Mouse (Mus musculus): ENCODE results near the gene Mpp5. TPM values are rescaled to one million over a fixed set of nuclear protein-coding genes. Genes with fewer than 3 reads are reported as not detected.
A peak's percentile ranks its signal among the peaks of the same experiment; 100 is the strongest.

The Mpp5 gene
- polyA plus RNA-seq, 1 experiment from 2014 or later: 26.1 TPM

- no peak for ATAC-seq (ENCODE audit: borderline replicate concordance, extremely low read depth, low FRiP score, low TSS enrichment)
- Histone ChIP-seq H3K4me1 (0 out of 2 replicates have a peak, but pooled peaks cover 8% of the 10 kb centered on the region), H3K27me3 (no peaks in the 10 kb centered on the region), H3K4me2 (0 out of 2 replicates have a peak overlapping the region, but pooled peaks have one; percentile 13), H3K9me3 (no peaks in the 10 kb centered on the region), H3K4me3 (no peak overlapping the region), H3K27ac (peak overlapping the region; percentile 47), H3K36me3 (no peaks in the 10 kb centered on the region), H3K9ac (no peak overlapping the region)
- 41% methylated on average over 2 of the region's 2 CpGs for WGBS
Measured at GRCm38 (mm10) chr12:78777916-78778315, 29.2 kb downstream of the Mpp5 start.

- no peaks in the 10 kb centered on the region for H3K9me3 ChIP-seq
- 0 out of 2 replicates have a peak, but pooled peaks cover 8% of the 10 kb centered on the region for H3K4me1 ChIP-seq
- H3K9ac ChIP-seq: no peak overlapping the region
- WGBS: 60% methylated on average over 4 of the region's 4 CpGs
- H3K4me2 ChIP-seq: no peak overlapping the region
- no peak overlapping the region for H3K4me3 ChIP-seq
- H3K36me3 ChIP-seq: no peaks in the 10 kb centered on the region
- ATAC-seq (ENCODE audit: borderline replicate concordance, extremely low read depth, low FRiP score, low TSS enrichment): no peak
- no peaks in the 10 kb centered on the region for H3K27me3 ChIP-seq
- peak overlapping the region; percentile 47; the same call in 1 of the 2 replicates for H3K27ac ChIP-seq
Measured at GRCm38 (mm10) chr12:78778423-78779067, 29.8 kb downstream of the Mpp5 start.

GRCm38 (mm10) chr12:78788266-78788873, 39.7 kb downstream of the Mpp5 start:
- Histone ChIP-seq H3K9me3 (no peaks in the 10 kb centered on the region), H3K9ac (no peak overlapping the region), H3K36me3 (no peaks in the 10 kb centered on the region), H3K4me1 (peaks cover 3% of the 10 kb centered on the region; the same call in 1 of the 2 replicates), H3K4me2 (no peak overlapping the region), H3K4me3 (no peak overlapping the region), H3K27me3 (no peaks in the 10 kb centered on the region), H3K27ac (no peak overlapping the region)
- ATAC-seq (ENCODE audit: borderline replicate concordance, extremely low read depth, low FRiP score, low TSS enrichment): no peak
- 33% methylated on average over 3 of the region's 3 CpGs for WGBS

- Histone ChIP-seq H3K9ac (no peak overlapping the region), H3K9me3 (no peaks in the 10 kb centered on the region), H3K4me1 (peaks cover 3% of the 10 kb centered on the region; the same call in 1 of the 2 replicates), H3K4me2 (no peak overlapping the region), H3K27ac (no peak overlapping the region), H3K27me3 (no peaks in the 10 kb centered on the region), H3K4me3 (no peak overlapping the region), H3K36me3 (no peaks in the 10 kb centered on the region)
- ATAC-seq (ENCODE audit: borderline replicate concordance, extremely low read depth, low FRiP score, low TSS enrichment): no peak
- 30% methylated on average over 2 of the region's 2 CpGs for WGBS
Measured at GRCm38 (mm10) chr12:78790791-78791190, 42.1 kb downstream of the Mpp5 start.

- no peak overlapping the region for H3K4me2 ChIP-seq
- no peaks in the 10 kb centered on the region for H3K9me3 ChIP-seq
- H3K27ac ChIP-seq: peak overlapping the region; percentile 15; the same call in 1 of the 2 replicates
- no peaks in the 10 kb centered on the region for H3K4me1 ChIP-seq
- ATAC-seq (ENCODE audit: borderline replicate concordance, extremely low read depth, low FRiP score, low TSS enrichment): peak; percentile 80; the same call in 1 of the 2 replicates
- no peak overlapping the region for H3K4me3 ChIP-seq
- H3K9ac ChIP-seq: no peak overlapping the region
- WGBS: 10% methylated on average over 1 of the region's 1 CpGs
- peaks cover 12% of the 10 kb centered on the region for H3K36me3 ChIP-seq
- no peaks in the 10 kb centered on the region for H3K27me3 ChIP-seq
Measured at GRCm38 (mm10) chr12:78794236-78794635, 45.5 kb downstream of the Mpp5 start.

- no peak overlapping the region for H3K4me2 ChIP-seq
- no peaks in the 10 kb centered on the region for H3K27me3 ChIP-seq
- 87% methylated on average over 3 of the region's 3 CpGs for WGBS
- H3K4me1 ChIP-seq: no peaks in the 10 kb centered on the region
- H3K9me3 ChIP-seq: no peaks in the 10 kb centered on the region
- H3K36me3 ChIP-seq: peaks cover 12% of the 10 kb centered on the region
- no peak overlapping the region for H3K4me3 ChIP-seq
- no peak overlapping the region for H3K9ac ChIP-seq
- H3K27ac ChIP-seq: no peak overlapping the region
- no peak for ATAC-seq (ENCODE audit: borderline replicate concordance, extremely low read depth, low FRiP score, low TSS enrichment)
Measured at GRCm38 (mm10) chr12:78800036-78800435, 51.3 kb downstream of the Mpp5 start.

- no peaks in the 10 kb centered on the region for H3K27me3 ChIP-seq
- no peak for ATAC-seq (ENCODE audit: borderline replicate concordance, extremely low read depth, low FRiP score, low TSS enrichment)
- H3K36me3 ChIP-seq: peaks cover 12% of the 10 kb centered on the region
- no peak overlapping the region for H3K4me2 ChIP-seq
- H3K9me3 ChIP-seq: no peaks in the 10 kb centered on the region
- no peak overlapping the region for H3K9ac ChIP-seq
- no peak overlapping the region for H3K4me3 ChIP-seq
- no peaks in the 10 kb centered on the region for H3K4me1 ChIP-seq
- H3K27ac ChIP-seq: no peak overlapping the region
Measured at GRCm38 (mm10) chr12:78801836-78802235, 53.1 kb downstream of the Mpp5 start.

- Histone ChIP-seq H3K36me3 (no peaks in the 10 kb centered on the region), H3K9me3 (no peaks in the 10 kb centered on the region), H3K27ac (no peak overlapping the region), H3K4me3 (no peak overlapping the region), H3K9ac (no peak overlapping the region), H3K4me2 (no peak overlapping the region), H3K4me1 (no peaks in the 10 kb centered on the region), H3K27me3 (no peaks in the 10 kb centered on the region)
- no peak for ATAC-seq (ENCODE audit: borderline replicate concordance, extremely low read depth, low FRiP score, low TSS enrichment)
Measured at GRCm38 (mm10) chr12:78814437-78814836, 65.7 kb downstream of the Mpp5 start.

- 89% methylated on average over 2 of the region's 2 CpGs for WGBS
- no peak for ATAC-seq (ENCODE audit: borderline replicate concordance, extremely low read depth, low FRiP score, low TSS enrichment)
- Histone ChIP-seq H3K9ac (no peak overlapping the region), H3K36me3 (peaks cover 46% of the 10 kb centered on the region), H3K4me3 (no peak overlapping the region), H3K4me2 (no peak overlapping the region), H3K27me3 (no peaks in the 10 kb centered on the region), H3K9me3 (no peaks in the 10 kb centered on the region), H3K27ac (no peak overlapping the region), H3K4me1 (no peaks in the 10 kb centered on the region)
Measured at GRCm38 (mm10) chr12:78834496-78834895, 85.8 kb downstream of the Mpp5 start.

GRCm38 (mm10) chr12:78839906-78840305, 91.2 kb downstream of the Mpp5 start:
- Histone ChIP-seq H3K4me1 (no peaks in the 10 kb centered on the region), H3K4me2 (no peak overlapping the region), H3K27me3 (no peaks in the 10 kb centered on the region), H3K4me3 (no peak overlapping the region), H3K36me3 (peaks cover 47% of the 10 kb centered on the region), H3K9ac (no peak overlapping the region), H3K9me3 (no peaks in the 10 kb centered on the region), H3K27ac (no peak overlapping the region)
- WGBS: 74% methylated on average over 4 of the region's 4 CpGs
- ATAC-seq (ENCODE audit: borderline replicate concordance, extremely low read depth, low FRiP score, low TSS enrichment): no peak

DNA sequence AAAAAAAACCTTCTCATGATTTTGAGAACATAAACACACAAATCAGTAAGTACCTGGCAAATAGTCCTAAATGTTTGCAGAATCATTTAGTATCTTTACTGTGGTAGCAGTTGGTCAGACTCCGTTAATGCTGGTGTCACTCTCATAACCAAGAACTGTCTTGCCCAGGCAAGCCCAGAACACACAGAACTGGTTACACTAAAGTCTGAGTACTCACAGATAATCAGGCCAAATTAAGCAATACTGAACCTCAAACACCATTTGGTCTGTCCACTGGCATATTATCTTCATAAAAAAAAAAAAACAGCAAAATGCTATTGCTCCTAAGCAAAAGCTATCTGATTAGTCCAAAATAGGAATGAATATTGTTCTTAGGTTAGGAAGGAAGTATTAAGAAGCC, 93.7 kb downstream of the Mpp5 start:
- no peak overlapping the region for H3K4me3 ChIP-seq
- WGBS: 83% methylated on average over 1 of the region's 1 CpGs
- peaks cover 42% of the 10 kb centered on the region for H3K36me3 ChIP-seq
- H3K4me1 ChIP-seq: no peaks in the 10 kb centered on the region
- H3K4me2 ChIP-seq: no peak overlapping the region
- no peaks in the 10 kb centered on the region for H3K9me3 ChIP-seq
- no peak for ATAC-seq (ENCODE audit: borderline replicate concordance, extremely low read depth, low FRiP score, low TSS enrichment)
- no peak overlapping the region for H3K9ac ChIP-seq
- no peaks in the 10 kb centered on the region for H3K27me3 ChIP-seq
- no peak overlapping the region for H3K27ac ChIP-seq

- no peak overlapping the region for H3K27ac ChIP-seq
- no peaks in the 10 kb centered on the region for H3K4me1 ChIP-seq
- no peaks in the 10 kb centered on the region for H3K9me3 ChIP-seq
- no peak for ATAC-seq (ENCODE audit: borderline replicate concordance, extremely low read depth, low FRiP score, low TSS enrichment)
- H3K27me3 ChIP-seq: no peaks in the 10 kb centered on the region
- H3K36me3 ChIP-seq: peaks cover 41% of the 10 kb centered on the region
- 81% methylated on average over 4 of the region's 4 CpGs for WGBS
- no peak overlapping the region for H3K4me2 ChIP-seq
- H3K4me3 ChIP-seq: no peak overlapping the region
- no peak overlapping the region for H3K9ac ChIP-seq
Measured at GRCm38 (mm10) chr12:78848246-78848645, 99.5 kb downstream of the Mpp5 start.
